Mouse (Mus musculus) adrenal gland (tissue): Measurements from ENCODE around the gene Nova2.

Experiments used
- intact Hi-C: fragments of 180-260 bp; cut with DNase I; formaldehyde crosslinking; loops from one replicate; pipeline ENCODE4 v1.15.1; 2025

Gene Nova2

GRCm38 (mm10) chr7:18923711-18924191, 1.9 kb upstream of the Nova2 start:
- intact Hi-C loops: no loop called here

- intact Hi-C loops: no loop called here
Observed at GRCm38 (mm10) chr7:18924321-18924720, 1.4 kb upstream of the Nova2 start.

- intact Hi-C loops: loop anchor here (2.0 kb wide), 1 partner anchor 25 kb away; no protein-coding TSS in a partner anchor
Observed at GRCm38 (mm10) chr7:18926041-18926790, 528 bp downstream of the Nova2 start.

- intact Hi-C loops: loop anchor here (2.0 kb wide), 1 partner anchor 24 kb away; no protein-coding TSS in a partner anchor
Observed at GRCm38 (mm10) chr7:18926911-18927310, 1.2 kb downstream of the Nova2 start.

- intact Hi-C loops: loop anchor here (2.0 kb wide), 1 partner anchor 23 kb away; no protein-coding TSS in a partner anchor
Observed at GRCm38 (mm10) chr7:18927759-18928158, 2.1 kb downstream of the Nova2 start.

GRCm38 (mm10) chr7:18942376-18942775, 16.7 kb downstream of the Nova2 start:
- intact Hi-C loops: no loop called here

- intact Hi-C loops: no loop called here
Observed at GRCm38 (mm10) chr7:18942815-18943214, 17.1 kb downstream of the Nova2 start.

GRCm38 (mm10) chr7:18948151-18948550, 22.5 kb downstream of the Nova2 start:
- intact Hi-C loops: no loop called here

GRCm38 (mm10) chr7:18949781-18950522, 24.3 kb downstream of the Nova2 start:
- intact Hi-C loops: loop anchor here (2.0 to 5.0 kb wide), 2 partner anchors 23 to 43 kb away; no protein-coding TSS in a partner anchor

- intact Hi-C loops: loop anchor here (2.0 to 5.0 kb wide), 2 partner anchors 24 to 43 kb away; no protein-coding TSS in a partner anchor
Observed at GRCm38 (mm10) chr7:18950523-18951315, 25.0 kb downstream of the Nova2 start.

GRCm38 (mm10) chr7:18951397-18951796, 25.7 kb downstream of the Nova2 start:
- intact Hi-C loops: loop anchor here (2.0 to 5.0 kb wide), 2 partner anchors 25 to 44 kb away; no protein-coding TSS in a partner anchor

GRCm38 (mm10) chr7:18957569-18958383, 32.1 kb downstream of the Nova2 start:
- intact Hi-C loops: no loop called here

GRCm38 (mm10) chr7:18958384-18958766, 32.7 kb downstream of the Nova2 start:
- intact Hi-C loops: no loop called here

- intact Hi-C loops: no loop called here
Observed at GRCm38 (mm10) chr7:18959446-18959845, 33.8 kb downstream of the Nova2 start.

- intact Hi-C loops: no loop called here
Observed at GRCm38 (mm10) chr7:18962171-18962792, 36.6 kb downstream of the Nova2 start.

- intact Hi-C loops: no loop called here
Observed at GRCm38 (mm10) chr7:18962795-18963194, 37.1 kb downstream of the Nova2 start.

- intact Hi-C loops: no loop called here
Observed at GRCm38 (mm10) chr7:18963294-18963843, 37.7 kb downstream of the Nova2 start.

GRCm38 (mm10) chr7:18965312-18965711, 39.6 kb downstream of the Nova2 start:
- intact Hi-C loops: loop anchor here (5.0 kb wide), 1 partner anchor 68 kb away; no protein-coding TSS in a partner anchor

- intact Hi-C loops: loop anchor here (5.0 kb wide), 1 partner anchor 70 kb away; no protein-coding TSS in a partner anchor
Observed at GRCm38 (mm10) chr7:18967603-18968002, 41.9 kb downstream of the Nova2 start.
